Mouse (Mus musculus) B cell, adult 2 months (primary cell): Measurements from ENCODE around the gene Olfr286.

ENCODE experiments used
- DNase-seq, 2 experiments: peaks; one replicate each; pipeline ENCODE4 v3.0.0; 2022

The Olfr286 gene

GRCm38 (mm10) chr15:98234350-98234749 lies at the start of gene Olfr286:
Gene Olfr286, minus strand, starts transcription at chr15:98234450.
- no peak for DNase-seq

GRCm38 (mm10) chr15:98257776-98258175 lies 23.5 kb upstream of the Olfr286 start:
- DNase-seq, result no peak

- DNase-seq, result no peak
These were observed 22.9 kb upstream of the Olfr286 start, which contains the start of gene H1fnt for GRCm38 (mm10) chr15:98257193-98257592. Gene H1fnt, minus strand, starts transcription at chr15:98257293.

- no peak for DNase-seq
These were observed 22.0 kb upstream of the Olfr286 start for GRCm38 (mm10) chr15:98256271-98256670.

GRCm38 (mm10) chr15:98235442-98235841 lies 1.2 kb upstream of the Olfr286 start:
- no peak for DNase-seq

- DNase-seq, result no peak
These were observed 8.2 kb downstream of the Olfr286 start for GRCm38 (mm10) chr15:98226096-98226495.

- no peak for DNase-seq
These were observed 8.6 kb downstream of the Olfr286 start for GRCm38 (mm10) chr15:98225610-98226009.

- no peak for DNase-seq
These were observed 11.9 kb downstream of the Olfr286 start for GRCm38 (mm10) chr15:98222377-98222776.

- no peak for DNase-seq
These were observed 13.4 kb downstream of the Olfr286 start, which contains the start of the genes Gm44579 and Olfr287 for GRCm38 (mm10) chr15:98220877-98221276. Gene Gm44579, minus strand, starts transcription at chr15:98220977. Gene Olfr287, minus strand, starts transcription at chr15:98221056.

- no peak for DNase-seq
These were observed 20.1 kb downstream of the Olfr286 start for GRCm38 (mm10) chr15:98214130-98214529.

GRCm38 (mm10) chr15:98213336-98213870 lies 20.8 kb downstream of the Olfr286 start:
- no peak for DNase-seq

GRCm38 (mm10) chr15:98209676-98210075 lies 24.6 kb downstream of the Olfr286 start:
- no peak for DNase-seq

- DNase-seq, result no peak
These were observed 38.8 kb downstream of the Olfr286 start, which contains the start of gene Olfr288 for GRCm38 (mm10) chr15:98195442-98195841. Gene Olfr288, minus strand, starts transcription at chr15:98195542.

GRCm38 (mm10) chr15:98184456-98184855 lies 49.8 kb downstream of the Olfr286 start:
- DNase-seq, result no peak

GRCm38 (mm10) chr15:98181856-98182570 lies 52.2 kb downstream of the Olfr286 start:
- DNase-seq, result no peak

- DNase-seq, result peak; percentile 78 to 80
These were observed 53.0 kb downstream of the Olfr286 start for GRCm38 (mm10) chr15:98181132-98181711.

GRCm38 (mm10) chr15:98180567-98181131 lies 53.6 kb downstream of the Olfr286 start:
- DNase-seq, result no peak

GRCm38 (mm10) chr15:98177320-98177719 lies 56.9 kb downstream of the Olfr286 start:
- no peak for DNase-seq
